Mouse (Mus musculus) embryonic facial prominence, embryonic 15.5 days (tissue): ENCODE data around the gene Tjp3. TPM values are rescaled to one million over a fixed set of nuclear protein-coding genes. Genes with fewer than 3 reads are reported as not detected.
A peak's percentile ranks its signal among the peaks of the same experiment; 100 is the strongest.

Source experiments
- ATAC-seq: fragments of 200-750 bp; cut with Nextera tagmentation; 2 replicates; pipeline ENCODE4 v1.8.0; 2017; ENCODE audit warnings: low read depth, moderate TSS enrichment; ENCODE audit not compliant: insufficient number of reproducible peaks, low FRiP score, low TSS enrichment
- H3K27ac ChIP-seq: fragments of 300-500 bp; sonication (generic); replicated peaks from 2 replicates; pipeline ENCODE4 v1.5.1; 2015; ENCODE audit warnings: mild to moderate bottlenecking, inconsistent platforms
- H3K27me3 ChIP-seq: fragments of 300-500 bp; sonication (generic); 2 replicates; pipeline ENCODE4 v1.6.1; 2015; ENCODE audit warnings: inconsistent platforms
- H3K36me3 ChIP-seq: fragments of 300-500 bp; sonication (generic); 2 replicates; pipeline ENCODE4 v1.6.1; 2015; ENCODE audit warnings: mild to moderate bottlenecking, inconsistent platforms
- H3K4me1 ChIP-seq: fragments of 300-500 bp; sonication (generic); 2 replicates; pipeline ENCODE4 v1.6.1; 2015; ENCODE audit warnings: inconsistent platforms
- H3K4me2 ChIP-seq: fragments of 300-500 bp; sonication (generic); replicated peaks from 2 replicates; pipeline ENCODE4 v1.6.1; 2015; ENCODE audit warnings: mild to moderate bottlenecking, inconsistent platforms
- H3K4me3 ChIP-seq: fragments of 300-500 bp; sonication (generic); replicated peaks from 2 replicates; pipeline ENCODE4 v1.5.1; 2015; ENCODE audit warnings: mild to moderate bottlenecking, inconsistent platforms
- H3K9ac ChIP-seq: fragments of 300-500 bp; sonication (generic); 2 replicates; pipeline ENCODE4 v1.6.1; 2015; ENCODE audit warnings: inconsistent platforms
- H3K9me3 ChIP-seq: fragments of 300-500 bp; sonication (generic); replicated peaks from 2 replicates; pipeline ENCODE4 v1.6.1; 2016; ENCODE audit warnings: inconsistent platforms
- WGBS: fragments of 180-500 bp; shearing (Covaris S2); methylation state at CpG from one replicate; pipeline ENCODE4 v1.1.7; 2015; 5-methylcytosine and 5-hydroxymethylcytosine counted together
- polyA plus RNA-seq: library from polyadenylated mRNA; unstranded; fragments of >200 nt; fragmentation: Nextera tagmentation; extraction: Ambion mirVana; gene quantifications from 2 replicates; pipeline ENCODE4 v1.2.1, GENCODE M21; 2015

Gene Tjp3
- polyA plus RNA-seq, 1 experiment from 2014 or later: 22.6 TPM

- ATAC-seq: no peak
- Histone ChIP-seq H3K4me1 (peaks cover 11% of the 10 kb centered on the region), H3K36me3 (0 out of 2 replicates have a peak, but pooled peaks cover 7% of the 10 kb centered on the region), H3K9me3 (no peaks in the 10 kb centered on the region), H3K27me3 (peaks cover 39% of the 10 kb centered on the region), H3K9ac (no peak overlapping the region), H3K4me2 (no peak overlapping the region), H3K27ac (no peak overlapping the region), H3K4me3 (no peak overlapping the region)
- 75% methylated on average over 4 of the region's 4 CpGs for WGBS
These were observed 47.2 kb downstream of the Tjp3 start for GRCm38 (mm10) chr10:81244146-81244545.

- Histone ChIP-seq H3K4me2 (no peak overlapping the region), H3K27ac (no peak overlapping the region), H3K36me3 (no peaks in the 10 kb centered on the region), H3K4me1 (peaks cover 20% of the 10 kb centered on the region), H3K9ac (no peak overlapping the region), H3K9me3 (no peaks in the 10 kb centered on the region), H3K27me3 (peaks cover 44% of the 10 kb centered on the region), H3K4me3 (no peak overlapping the region)
- no peak for ATAC-seq
- WGBS: 88% methylated on average over 16 of the region's 16 CpGs
These were observed 49.4 kb downstream of the Tjp3 start for GRCm38 (mm10) chr10:81242021-81242420.

GRCm38 (mm10) chr10:81240876-81241275 lies 50.5 kb downstream of the Tjp3 start:
- H3K27ac ChIP-seq: no peak overlapping the region
- H3K4me3 ChIP-seq: no peak overlapping the region
- H3K36me3 ChIP-seq: no peaks in the 10 kb centered on the region
- no peaks in the 10 kb centered on the region for H3K9me3 ChIP-seq
- H3K9ac ChIP-seq: no peak overlapping the region
- WGBS: 23% methylated on average over 13 of the region's 13 CpGs
- peaks cover 44% of the 10 kb centered on the region for H3K27me3 ChIP-seq
- peaks cover 24% of the 10 kb centered on the region for H3K4me1 ChIP-seq
- ATAC-seq: no peak
- H3K4me2 ChIP-seq: no peak overlapping the region

- no peak for ATAC-seq
- H3K27me3 ChIP-seq: peaks cover 38% of the 10 kb centered on the region
- no peaks in the 10 kb centered on the region for H3K9me3 ChIP-seq
- H3K4me2 ChIP-seq: no peak overlapping the region
- no peaks in the 10 kb centered on the region for H3K36me3 ChIP-seq
- no peak overlapping the region for H3K27ac ChIP-seq
- peaks cover 33% of the 10 kb centered on the region for H3K4me1 ChIP-seq
- H3K9ac ChIP-seq: no peak overlapping the region
- 87% methylated on average over 2 of the region's 2 CpGs for WGBS
- H3K4me3 ChIP-seq: no peak overlapping the region
These were observed 52.8 kb downstream of the Tjp3 start for GRCm38 (mm10) chr10:81238618-81239017.

- Histone ChIP-seq H3K27ac (no peak overlapping the region), H3K9ac (no peak overlapping the region), H3K27me3 (peaks cover 34% of the 10 kb centered on the region), H3K4me3 (no peak overlapping the region), H3K36me3 (no peaks in the 10 kb centered on the region), H3K4me2 (no peak overlapping the region), H3K4me1 (peaks cover 41% of the 10 kb centered on the region), H3K9me3 (no peaks in the 10 kb centered on the region)
- no peak for ATAC-seq
- WGBS: 78% methylated on average over 12 of the region's 12 CpGs
These were observed 54.7 kb downstream of the Tjp3 start for GRCm38 (mm10) chr10:81236471-81237268.

GRCm38 (mm10) chr10:81234206-81234605 lies 57.2 kb downstream of the Tjp3 start:
- H3K4me3 ChIP-seq: no peak overlapping the region
- H3K27ac ChIP-seq: no peak overlapping the region
- no peak overlapping the region for H3K9ac ChIP-seq
- H3K36me3 ChIP-seq: no peaks in the 10 kb centered on the region
- H3K9me3 ChIP-seq: no peaks in the 10 kb centered on the region
- H3K4me2 ChIP-seq: no peak overlapping the region
- peaks cover 42% of the 10 kb centered on the region for H3K4me1 ChIP-seq
- WGBS: 80% methylated on average over 6 of the region's 6 CpGs
- H3K27me3 ChIP-seq: peaks cover 35% of the 10 kb centered on the region
- ATAC-seq: no peak

- 0 out of 2 replicates have a peak overlapping the region, but pooled peaks have one; percentile 41 for H3K27ac ChIP-seq
- H3K36me3 ChIP-seq: no peaks in the 10 kb centered on the region
- WGBS: under 1% methylated on average over 28 of the region's 28 CpGs
- peak overlapping the region; percentile 59 for H3K4me2 ChIP-seq
- peaks cover 42% of the 10 kb centered on the region for H3K4me1 ChIP-seq
- no peaks in the 10 kb centered on the region for H3K9me3 ChIP-seq
- H3K27me3 ChIP-seq: peaks cover 35% of the 10 kb centered on the region
- peak overlapping the region; percentile 78 for H3K4me3 ChIP-seq
- peak overlapping the region; percentile 77 for H3K9ac ChIP-seq
- ATAC-seq: peak; percentile 71; the same call in 1 of the 2 replicates
These were observed 58.2 kb downstream of the Tjp3 start for GRCm38 (mm10) chr10:81233226-81233585.

GRCm38 (mm10) chr10:81232580-81233225 lies 58.7 kb downstream of the Tjp3 start, which contains the start of gene Zfr2:
TSS of gene Zfr2 (plus strand) at chr10:81233155.
- Histone ChIP-seq H3K4me3 (peak within 1 kb of the TSS; percentile 78), H3K9ac (peak within 1 kb of the TSS; percentile 77), H3K36me3 (no peaks in the 10 kb centered on the region), H3K4me1 (peaks cover 40% of the 10 kb centered on the region), H3K9me3 (no peaks in the 10 kb centered on the region), H3K27ac (0 out of 2 replicates have a peak within 1 kb of the TSS, but pooled peaks have one; percentile 41), H3K27me3 (peaks cover 35% of the 10 kb centered on the region), H3K4me2 (peak within 1 kb of the TSS; percentile 59)
- ATAC-seq: peak; percentile 87
- WGBS: 8% methylated on average over 29 of the region's 29 CpGs

GRCm38 (mm10) chr10:81231436-81231835 lies 59.9 kb downstream of the Tjp3 start:
- 50% methylated on average over 7 of the region's 7 CpGs for WGBS
- Histone ChIP-seq H3K36me3 (no peaks in the 10 kb centered on the region), H3K4me3 (no peak overlapping the region), H3K9me3 (no peaks in the 10 kb centered on the region), H3K4me2 (no peak overlapping the region), H3K4me1 (peaks cover 33% of the 10 kb centered on the region), H3K27ac (no peak overlapping the region), H3K9ac (no peak overlapping the region), H3K27me3 (peaks cover 35% of the 10 kb centered on the region)
- no peak for ATAC-seq

- H3K36me3 ChIP-seq: no peaks in the 10 kb centered on the region
- peaks cover 35% of the 10 kb centered on the region for H3K27me3 ChIP-seq
- no peak within 1 kb of the TSS for H3K27ac ChIP-seq
- WGBS: 7% methylated on average over 27 of the region's 27 CpGs
- H3K4me3 ChIP-seq: peak within 1 kb of the TSS; percentile 15
- no peak for ATAC-seq
- no peaks in the 10 kb centered on the region for H3K9me3 ChIP-seq
- H3K9ac ChIP-seq: no peak within 1 kb of the TSS
- peaks cover 27% of the 10 kb centered on the region for H3K4me1 ChIP-seq
- H3K4me2 ChIP-seq: peak within 1 kb of the TSS; percentile 34
These were observed 60.7 kb downstream of the Tjp3 start, which contains the start of gene Atcay for GRCm38 (mm10) chr10:81230438-81231332. TSS of gene Atcay (minus strand) at chr10:81230833.
